Comparison of ENCODE assay signal across 7 mouse cellular contexts in genomic region chr11:74832503-74833143, GRCm38 (mm10). TPM values are rescaled to one million over a fixed set of nuclear protein-coding genes. Genes with fewer than 3 reads are reported as not detected.
DNase-seq lines count a peak whose midpoint lies in the region; ATAC-seq lines count a peak whose summit lies in the region.

No protein-coding gene starts in this region.

- peak overlapping the region; percentile 96 for H3K9ac ChIP-seq in forebrain, embryonic 13.5 days
- peak overlapping the region; percentile 92 for H3K9ac ChIP-seq in hindbrain, embryonic 14.5 days

- H3K4me3 ChIP-seq in forebrain, embryonic 13.5 days, result peak overlapping the region; percentile 97
- peak overlapping the region; percentile 81 for H3K4me3 ChIP-seq in hindbrain, embryonic 14.5 days (replicated peaks; ENCODE audit: low read length)
- H3K4me3 ChIP-seq in limb, embryonic 10.5 days, result peak overlapping the region; percentile 74
- peak overlapping the region; percentile 93 for H3K4me3 ChIP-seq in midbrain, embryonic 10.5 days

- no peak for ATAC-seq in forebrain, embryonic 13.5 days
- no peak for ATAC-seq in hindbrain, embryonic 14.5 days (ENCODE audit: low FRiP score)

- H3K4me2 ChIP-seq in forebrain, embryonic 13.5 days, result peak overlapping the region; percentile 91
- H3K4me2 ChIP-seq in hindbrain, embryonic 14.5 days (replicated peaks), result peak overlapping the region; percentile 90

- H3K9me3 ChIP-seq in forebrain, embryonic 13.5 days (replicated peaks), result no peaks in the 10 kb centered on the region
- no peaks in the 10 kb centered on the region for H3K9me3 ChIP-seq in hindbrain, embryonic 14.5 days (ENCODE audit: control insufficient read depth, low read length)
- H3K9me3 ChIP-seq in limb, embryonic 10.5 days (replicated peaks), result no peaks in the 10 kb centered on the region
- H3K9me3 ChIP-seq in midbrain, embryonic 10.5 days (replicated peaks), result no peaks in the 10 kb centered on the region

- peak overlapping the region; percentile 96 for H3K27ac ChIP-seq in forebrain, embryonic 13.5 days
- H3K27ac ChIP-seq in hindbrain, embryonic 14.5 days, result peak overlapping the region; percentile 95
- peak overlapping the region; percentile 87 for H3K27ac ChIP-seq in limb, embryonic 10.5 days
- peak overlapping the region; percentile 93 for H3K27ac ChIP-seq in midbrain, embryonic 10.5 days (replicated peaks)

- peak; percentile 74 for DNase-seq in MEL-GATA-1-ER (ENCODE audit: extremely low read depth, low read depth)
- peak; percentile 74 for DNase-seq in c-Kit-positive CD71-negative TER-119-negative erythroid progenitor cells, embryonic 14.5 days (ENCODE audit: low read depth)
- DNase-seq in hindbrain, embryonic 14.5 days (ENCODE audit: low spot score), result peak; percentile 70
- DNase-seq in limb, embryonic 10.5 days (ENCODE audit: low spot score), result peak; percentile 60
- DNase-seq in midbrain, embryonic 10.5 days (ENCODE audit: low spot score), result peak; percentile 60
- DNase-seq in right cerebral cortex, postnatal 4 days, result peak; percentile 65

- peaks cover 54% of the 10 kb centered on the region for H3K4me1 ChIP-seq in forebrain, embryonic 13.5 days
- H3K4me1 ChIP-seq in hindbrain, embryonic 14.5 days (replicated peaks; ENCODE audit: control insufficient read depth, insufficient read depth, low read length), result peaks cover 27% of the 10 kb centered on the region
- peaks cover 67% of the 10 kb centered on the region for H3K4me1 ChIP-seq in limb, embryonic 10.5 days
- peaks cover 71% of the 10 kb centered on the region for H3K4me1 ChIP-seq in midbrain, embryonic 10.5 days

- under 1% methylated on average over 26 of the region's 26 CpGs for WGBS in forebrain, embryonic 13.5 days
- whole genome bisulfite sequencing in hindbrain, embryonic 14.5 days, result under 1% methylated on average over 26 of the region's 26 CpGs
- WGBS in limb, embryonic 10.5 days, result 2% methylated on average over 26 of the region's 26 CpGs
- WGBS in midbrain, embryonic 10.5 days, result under 1% methylated on average over 26 of the region's 26 CpGs

- H3K36me3 ChIP-seq in forebrain, embryonic 13.5 days (ENCODE audit: poor library complexity, severe bottlenecking), result no peaks in the 10 kb centered on the region
- peaks cover 6% of the 10 kb centered on the region for H3K36me3 ChIP-seq in hindbrain, embryonic 14.5 days (replicated peaks; ENCODE audit: control insufficient read depth, insufficient read depth)
- peaks cover 9% of the 10 kb centered on the region for H3K36me3 ChIP-seq in limb, embryonic 10.5 days
- peaks cover 9% of the 10 kb centered on the region for H3K36me3 ChIP-seq in midbrain, embryonic 10.5 days

- no peaks in the 10 kb centered on the region; the same call in 1 of the 2 replicates for H3K27me3 ChIP-seq in forebrain, embryonic 13.5 days
- H3K27me3 ChIP-seq in hindbrain, embryonic 14.5 days (ENCODE audit: control insufficient read depth, insufficient read depth, low read length), result no peaks in the 10 kb centered on the region
- H3K27me3 ChIP-seq in limb, embryonic 10.5 days (ENCODE audit: low read depth, poor library complexity, severe bottlenecking), result peaks cover 8% of the 10 kb centered on the region; the same call in 1 of the 2 replicates
- peaks cover 20% of the 10 kb centered on the region for H3K27me3 ChIP-seq in midbrain, embryonic 10.5 days (ENCODE audit: low read depth, poor library complexity, severe bottlenecking)

RNA-seq across cellular contexts. Expression of gene Mnt, which starts 1.9 kb away (rescaled TPM):
- 6.8 and 8.1 TPM in 2 replicates for polyA plus RNA-seq in forebrain, embryonic 13.5 days (2015; fragmentation: Nextera tagmentation; extraction: Ambion mirVana)
- polyA plus RNA-seq in hindbrain, embryonic 14.5 days (2014; fragmentation: Nextera tagmentation; extraction: Ambion mirVana), result 8.3 and 8.8 TPM in 2 replicates
- polyA plus RNA-seq in limb, embryonic 10.5 days (2016; fragmentation: Nextera tagmentation; extraction: Ambion mirVana), result 4.8 and 5.7 TPM in 2 replicates
- 4.2 and 5.5 TPM in 2 replicates for polyA plus RNA-seq in midbrain, embryonic 10.5 days (2016; fragmentation: Nextera tagmentation; extraction: Ambion mirVana)
